Mouse (Mus musculus): ENCODE measurements at regions not wholly inside any gene's neighbourhood (a gene's known extent, or its start where the extent isn't known, plus 50 kb on each side); places are given as distances from the start of the nearest gene placed in this dataset.

- H3K4me1 ChIP-seq (ENCODE audit: control insufficient read depth, insufficient read depth, low read length): peaks cover 10% of the 10 kb centered on the region
- H3K4me3 ChIP-seq (ENCODE audit: insufficient read depth, low read length): no peak overlapping the region
- no peak for TF ChIP-seq CTCF (IDR thresholded peaks at IDR 0.05; ENCODE audit: low read depth, low read length)
- no peak for TF ChIP-seq POLR2A (IDR thresholded peaks at IDR 0.05; ENCODE audit: borderline replicate concordance, low read depth, low read length)
- no peak overlapping the region for H3K27ac ChIP-seq (ENCODE audit: insufficient read depth, low read depth, low read length)
These were observed 95.3 kb downstream of the Plk2 start for GRCm38 (mm10) chr13:110490166-110490565.

- H3K4me1 ChIP-seq (ENCODE audit: control insufficient read depth, insufficient read depth, low read length): peaks cover 10% of the 10 kb centered on the region
- H3K27ac ChIP-seq (ENCODE audit: insufficient read depth, low read depth, low read length): no peak overlapping the region
- TF ChIP-seq POLR2A (IDR thresholded peaks at IDR 0.05; ENCODE audit: borderline replicate concordance, low read depth, low read length): no peak
- no peak for TF ChIP-seq CTCF (IDR thresholded peaks at IDR 0.05; ENCODE audit: low read depth, low read length)
- H3K4me3 ChIP-seq (ENCODE audit: insufficient read depth, low read length): no peak overlapping the region
These were observed 97.6 kb downstream of the Plk2 start for GRCm38 (mm10) chr13:110492296-110493001.

GRCm38 (mm10) chr13:110493002-110493552 lies 98.2 kb downstream of the Plk2 start:
- no peak for TF ChIP-seq CTCF (IDR thresholded peaks at IDR 0.05; ENCODE audit: low read depth, low read length)
- no peak for TF ChIP-seq POLR2A (IDR thresholded peaks at IDR 0.05; ENCODE audit: borderline replicate concordance, low read depth, low read length)
- Histone ChIP-seq H3K4me3 (ENCODE audit: insufficient read depth, low read length) (no peak overlapping the region), H3K4me1 (ENCODE audit: control insufficient read depth, insufficient read depth, low read length) (peaks cover 10% of the 10 kb centered on the region), H3K27ac (ENCODE audit: insufficient read depth, low read depth, low read length) (no peak overlapping the region)

GRCm38 (mm10) chr13:110497461-110497860 lies 102.6 kb downstream of the Plk2 start:
- H3K27ac ChIP-seq (ENCODE audit: insufficient read depth, low read depth, low read length): no peak overlapping the region
- no peak for TF ChIP-seq CTCF (IDR thresholded peaks at IDR 0.05; ENCODE audit: low read depth, low read length)
- TF ChIP-seq POLR2A (IDR thresholded peaks at IDR 0.05; ENCODE audit: borderline replicate concordance, low read depth, low read length): no peak
- no peak overlapping the region for H3K4me3 ChIP-seq (ENCODE audit: insufficient read depth, low read length)
- no peaks in the 10 kb centered on the region; the same call in 1 of the 2 replicates for H3K4me1 ChIP-seq (ENCODE audit: control insufficient read depth, insufficient read depth, low read length)

- TF ChIP-seq CTCF (IDR thresholded peaks at IDR 0.05; ENCODE audit: low read depth, low read length): no peak
- no peak for TF ChIP-seq POLR2A (IDR thresholded peaks at IDR 0.05; ENCODE audit: borderline replicate concordance, low read depth, low read length)
- Histone ChIP-seq H3K4me3 (ENCODE audit: insufficient read depth, low read length) (no peak overlapping the region), H3K27ac (ENCODE audit: insufficient read depth, low read depth, low read length) (no peak overlapping the region), H3K4me1 (ENCODE audit: control insufficient read depth, insufficient read depth, low read length) (no peaks in the 10 kb centered on the region)
These were observed 113.0 kb downstream of the Plk2 start for GRCm38 (mm10) chr13:110507814-110508362.

GRCm38 (mm10) chr13:110517986-110518385 lies 123.1 kb downstream of the Plk2 start:
- no peaks in the 10 kb centered on the region for H3K4me1 ChIP-seq (ENCODE audit: control insufficient read depth, insufficient read depth, low read length)
- H3K4me3 ChIP-seq (ENCODE audit: insufficient read depth, low read length): no peak overlapping the region
- H3K27ac ChIP-seq (ENCODE audit: insufficient read depth, low read depth, low read length): no peak overlapping the region
- TF ChIP-seq POLR2A (IDR thresholded peaks at IDR 0.05; ENCODE audit: borderline replicate concordance, low read depth, low read length) (no peak), CTCF (IDR thresholded peaks at IDR 0.05; ENCODE audit: low read depth, low read length) (no peak)

GRCm38 (mm10) chr13:110522974-110523373 lies 128.1 kb downstream of the Plk2 start:
- TF ChIP-seq CTCF (IDR thresholded peaks at IDR 0.05; ENCODE audit: low read depth, low read length) (no peak), POLR2A (IDR thresholded peaks at IDR 0.05; ENCODE audit: borderline replicate concordance, low read depth, low read length) (no peak)
- H3K4me1 ChIP-seq (ENCODE audit: control insufficient read depth, insufficient read depth, low read length): no peaks in the 10 kb centered on the region
- no peak overlapping the region for H3K4me3 ChIP-seq (ENCODE audit: insufficient read depth, low read length)
- H3K27ac ChIP-seq (ENCODE audit: insufficient read depth, low read depth, low read length): no peak overlapping the region

GRCm38 (mm10) chr13:110527681-110528080 lies 132.8 kb downstream of the Plk2 start:
- no peak for TF ChIP-seq CTCF (IDR thresholded peaks at IDR 0.05; ENCODE audit: low read depth, low read length)
- no peak for TF ChIP-seq POLR2A (IDR thresholded peaks at IDR 0.05; ENCODE audit: borderline replicate concordance, low read depth, low read length)
- Histone ChIP-seq H3K4me3 (ENCODE audit: insufficient read depth, low read length) (no peak overlapping the region), H3K27ac (ENCODE audit: insufficient read depth, low read depth, low read length) (no peak overlapping the region)

GRCm38 (mm10) chr13:110529624-110530023 lies 134.8 kb downstream of the Plk2 start:
- no peak overlapping the region for H3K27ac ChIP-seq (ENCODE audit: insufficient read depth, low read depth, low read length)
- no peak overlapping the region for H3K4me3 ChIP-seq (ENCODE audit: insufficient read depth, low read length)
- H3K4me1 ChIP-seq (ENCODE audit: control insufficient read depth, insufficient read depth, low read length): no peaks in the 10 kb centered on the region
- TF ChIP-seq POLR2A (IDR thresholded peaks at IDR 0.05; ENCODE audit: borderline replicate concordance, low read depth, low read length): no peak
- no peak for TF ChIP-seq CTCF (IDR thresholded peaks at IDR 0.05; ENCODE audit: low read depth, low read length)

More at GRCm38 (mm10) chr13:110527681-110528080, 132.8 kb downstream of the Plk2 start:
- no peaks in the 10 kb centered on the region for H3K4me1 ChIP-seq (ENCODE audit: control insufficient read depth, insufficient read depth, low read length)

GRCm38 (mm10) chr13:110534320-110534764 lies 139.5 kb downstream of the Plk2 start:
- no peak overlapping the region for H3K27ac ChIP-seq (ENCODE audit: insufficient read depth, low read depth, low read length)
- TF ChIP-seq CTCF (IDR thresholded peaks at IDR 0.05; ENCODE audit: low read depth, low read length): no peak
- TF ChIP-seq POLR2A (IDR thresholded peaks at IDR 0.05; ENCODE audit: borderline replicate concordance, low read depth, low read length): no peak
- no peak overlapping the region for H3K4me3 ChIP-seq (ENCODE audit: insufficient read depth, low read length)
- peaks cover 13% of the 10 kb centered on the region for H3K4me1 ChIP-seq (ENCODE audit: control insufficient read depth, insufficient read depth, low read length)
